Mouse (Mus musculus): ENCODE data around the gene Thoc3. TPM values are rescaled to one million over a fixed set of nuclear protein-coding genes. Genes with fewer than 3 reads are reported as not detected.

The Thoc3 gene
- polyA plus RNA-seq, 1 experiment from 2014 or later, result 117 TPM

DNA sequence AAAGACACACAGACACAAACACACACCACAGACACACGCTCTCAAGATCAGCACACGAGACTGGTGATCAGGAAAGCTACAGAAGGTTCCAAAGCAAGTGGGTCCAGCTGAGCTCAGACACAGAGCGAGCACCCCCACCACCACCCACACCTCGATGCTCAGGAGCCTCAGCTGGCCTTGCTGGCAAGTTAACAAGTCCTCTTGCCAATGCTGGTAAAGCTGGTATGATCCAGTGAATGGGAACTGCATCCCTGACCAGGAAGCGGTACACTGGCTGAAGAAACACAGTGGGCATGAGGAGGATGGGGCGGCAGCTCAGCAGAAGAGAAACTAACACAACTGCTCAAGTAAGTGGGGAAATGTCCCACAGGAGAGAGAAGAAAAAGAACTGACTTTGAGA, 22.7 kb upstream of the Thoc3 start:
- no peaks in the 10 kb centered on the region for H3K27me3 ChIP-seq (replicated peaks; ENCODE audit: control insufficient read depth, insufficient read depth, low read length)
- H3K27ac ChIP-seq (ENCODE audit: low read depth, low read length), result no peak overlapping the region
- H3K9ac ChIP-seq (ENCODE audit: low read length), result no peak overlapping the region
- 79% methylated on average over 6 of the region's 6 CpGs for WGBS
- ATAC-seq, result no peak
- no peaks in the 10 kb centered on the region for H3K36me3 ChIP-seq (ENCODE audit: control insufficient read depth, insufficient read depth, low read length)
- DNase-seq (ENCODE audit: low spot score), result no peak
- no peak overlapping the region for H3K4me2 ChIP-seq (ENCODE audit: low read length)
- no peak overlapping the region for H3K4me3 ChIP-seq (ENCODE audit: low read depth, low read length)
- no peaks in the 10 kb centered on the region for H3K4me1 ChIP-seq (ENCODE audit: control insufficient read depth, insufficient read depth, low read length)
- no peaks in the 10 kb centered on the region for H3K9me3 ChIP-seq (replicated peaks; ENCODE audit: control insufficient read depth, low read length)

DNA sequence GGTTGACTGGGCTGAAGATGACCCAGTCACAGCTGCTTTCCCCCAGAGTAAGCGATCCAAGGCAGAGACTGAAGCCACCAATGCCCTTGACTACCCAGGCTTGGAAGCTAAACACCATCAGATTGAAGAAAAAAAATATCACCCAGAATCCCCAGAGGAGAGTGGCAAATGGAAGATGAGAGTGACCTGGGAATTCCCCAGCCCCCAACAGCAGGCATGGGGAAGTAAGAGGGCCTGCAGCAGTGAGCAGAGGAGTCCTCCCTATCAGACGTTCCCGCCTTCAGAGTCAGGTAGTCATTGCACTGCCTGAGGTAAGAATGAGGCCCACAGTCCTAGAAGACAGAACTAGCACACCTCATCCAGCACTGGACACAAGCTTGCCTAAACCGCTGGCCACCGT, 21.8 kb upstream of the Thoc3 start:
- no peak overlapping the region for H3K4me2 ChIP-seq (ENCODE audit: low read length)

DNA sequence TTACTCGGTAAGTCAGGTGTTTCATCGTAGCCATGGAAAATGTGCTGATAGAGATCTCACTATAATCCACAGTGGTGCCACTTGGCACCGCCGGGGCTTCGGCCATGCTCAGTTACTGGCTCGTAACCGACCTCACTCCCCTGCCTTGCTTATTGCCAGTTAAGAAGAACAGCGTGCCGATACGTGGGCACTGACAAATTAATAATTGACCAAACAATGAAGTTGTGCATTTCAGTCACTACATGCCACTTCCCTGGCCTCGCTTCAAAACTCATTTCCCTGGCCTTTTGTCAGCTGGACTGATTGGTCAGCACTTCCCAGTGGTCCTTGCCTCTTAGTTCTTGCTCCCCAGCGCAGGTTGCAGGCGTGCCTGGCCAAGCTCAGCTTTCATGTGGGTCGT, 12.8 kb upstream of the Thoc3 start:
- no peaks in the 10 kb centered on the region for H3K9me3 ChIP-seq (replicated peaks; ENCODE audit: control insufficient read depth, low read length)
- H3K4me1 ChIP-seq (ENCODE audit: control insufficient read depth, insufficient read depth, low read length), result no peaks in the 10 kb centered on the region
- H3K9ac ChIP-seq (ENCODE audit: low read length), result no peak overlapping the region
- WGBS, result 87% methylated on average over 14 of the region's 14 CpGs
- no peaks in the 10 kb centered on the region for H3K36me3 ChIP-seq (ENCODE audit: control insufficient read depth, insufficient read depth, low read length)
- H3K27ac ChIP-seq (ENCODE audit: low read depth, low read length), result no peak overlapping the region
- H3K4me2 ChIP-seq (ENCODE audit: low read length), result no peak overlapping the region
- DNase-seq (ENCODE audit: low spot score) (no peak), ATAC-seq (no peak)
- H3K4me3 ChIP-seq (ENCODE audit: low read depth, low read length), result no peak overlapping the region
- no peaks in the 10 kb centered on the region for H3K27me3 ChIP-seq (replicated peaks; ENCODE audit: control insufficient read depth, insufficient read depth, low read length)

More for the DNA sequence above, 21.8 kb upstream of the Thoc3 start:
- 85% methylated on average over 5 of the region's 5 CpGs for WGBS
- Histone ChIP-seq H3K4me3 (ENCODE audit: low read depth, low read length) (no peak overlapping the region), H3K4me1 (ENCODE audit: control insufficient read depth, insufficient read depth, low read length) (no peaks in the 10 kb centered on the region), H3K27ac (ENCODE audit: low read depth, low read length) (no peak overlapping the region), H3K9ac (ENCODE audit: low read length) (no peak overlapping the region), H3K27me3 (replicated peaks; ENCODE audit: control insufficient read depth, insufficient read depth, low read length) (no peaks in the 10 kb centered on the region), H3K9me3 (replicated peaks; ENCODE audit: control insufficient read depth, low read length) (no peaks in the 10 kb centered on the region), H3K36me3 (ENCODE audit: control insufficient read depth, insufficient read depth, low read length) (no peaks in the 10 kb centered on the region)
- no peak for ATAC-seq
- DNase-seq (ENCODE audit: low spot score), result no peak

DNA sequence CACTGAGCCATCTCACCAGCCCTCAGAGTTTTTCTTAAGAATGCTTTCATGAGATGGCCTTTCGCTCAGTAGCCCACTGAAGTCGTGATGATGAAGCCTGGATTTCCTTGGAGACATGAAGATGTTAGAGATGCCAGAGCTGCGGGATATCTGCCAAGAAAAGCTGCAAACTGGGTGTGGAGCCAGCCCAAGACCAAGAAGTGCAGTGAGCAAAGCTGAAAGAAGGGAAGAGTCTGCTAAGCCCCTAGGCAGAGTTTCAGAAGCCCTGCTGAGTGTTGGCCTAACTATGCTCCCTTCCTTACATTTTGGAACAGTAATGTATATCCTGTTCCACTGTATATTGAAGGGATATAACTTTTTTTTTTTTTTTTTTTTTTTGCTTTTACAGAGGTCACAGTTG, 10.6 kb upstream of the Thoc3 start:
- WGBS, result 62% methylated on average over 3 of the region's 3 CpGs
- Histone ChIP-seq H3K9ac (ENCODE audit: low read length) (no peak overlapping the region), H3K27me3 (replicated peaks; ENCODE audit: control insufficient read depth, insufficient read depth, low read length) (no peaks in the 10 kb centered on the region), H3K27ac (ENCODE audit: low read depth, low read length) (no peak overlapping the region), H3K4me2 (ENCODE audit: low read length) (no peak overlapping the region), H3K36me3 (ENCODE audit: control insufficient read depth, insufficient read depth, low read length) (no peaks in the 10 kb centered on the region), H3K4me1 (ENCODE audit: control insufficient read depth, insufficient read depth, low read length) (no peaks in the 10 kb centered on the region), H3K9me3 (replicated peaks; ENCODE audit: control insufficient read depth, low read length) (no peaks in the 10 kb centered on the region), H3K4me3 (ENCODE audit: low read depth, low read length) (no peak overlapping the region)
- DNase-seq (ENCODE audit: low spot score) (peak; percentile 41), ATAC-seq (no peak)

DNA sequence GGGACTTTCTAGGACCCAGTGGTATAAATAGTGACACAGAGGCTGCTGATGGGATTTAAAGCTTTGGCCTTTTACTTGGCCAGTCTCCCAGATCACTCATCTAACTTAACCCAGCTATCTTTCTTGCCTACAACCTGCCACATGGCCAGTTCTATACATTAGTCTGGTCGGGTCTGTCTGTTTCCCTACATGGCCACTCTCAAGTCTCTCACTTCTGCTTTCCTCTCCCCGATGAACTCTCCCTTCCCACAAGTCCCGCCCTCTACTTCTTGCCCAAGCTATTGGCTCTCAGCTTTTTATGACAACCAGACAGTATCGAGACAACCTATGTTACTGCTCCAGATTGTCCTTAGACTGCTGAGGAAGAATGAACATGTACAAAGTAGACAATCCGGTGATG, 7.1 kb upstream of the Thoc3 start:
- Histone ChIP-seq H3K36me3 (ENCODE audit: control insufficient read depth, insufficient read depth, low read length) (no peaks in the 10 kb centered on the region), H3K27ac (ENCODE audit: low read depth, low read length) (no peak overlapping the region), H3K4me2 (ENCODE audit: low read length) (no peak overlapping the region), H3K9ac (ENCODE audit: low read length) (no peak overlapping the region), H3K4me3 (ENCODE audit: low read depth, low read length) (no peak overlapping the region), H3K27me3 (replicated peaks; ENCODE audit: control insufficient read depth, insufficient read depth, low read length) (no peaks in the 10 kb centered on the region), H3K9me3 (replicated peaks; ENCODE audit: control insufficient read depth, low read length) (no peaks in the 10 kb centered on the region), H3K4me1 (ENCODE audit: control insufficient read depth, insufficient read depth, low read length) (no peaks in the 10 kb centered on the region)
- ATAC-seq (no peak), DNase-seq (ENCODE audit: low spot score) (no peak)
- WGBS, result 81% methylated on average over 5 of the region's 5 CpGs

DNA sequence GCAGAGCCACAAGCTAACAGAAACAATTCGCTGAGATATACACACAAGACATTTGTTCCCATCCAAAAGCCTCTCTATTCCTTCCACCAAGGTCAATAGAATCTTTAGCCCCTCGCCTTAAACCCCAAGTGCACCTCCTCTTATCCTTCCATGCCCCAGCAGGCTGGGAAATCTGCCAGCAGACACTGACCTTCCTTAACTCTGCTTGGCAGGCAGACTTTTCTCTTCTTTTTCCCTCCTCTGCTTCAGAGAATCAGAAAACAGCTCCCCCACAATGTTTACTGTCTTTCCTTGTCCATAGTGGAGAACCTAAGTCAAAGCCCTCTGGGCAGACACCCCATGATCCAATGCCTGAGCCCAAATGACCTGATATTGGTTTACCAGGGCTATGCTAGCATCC, 6.3 kb upstream of the Thoc3 start:
- DNase-seq (ENCODE audit: low spot score), result no peak
- 69% methylated on average over 2 of the region's 2 CpGs for WGBS

DNA sequence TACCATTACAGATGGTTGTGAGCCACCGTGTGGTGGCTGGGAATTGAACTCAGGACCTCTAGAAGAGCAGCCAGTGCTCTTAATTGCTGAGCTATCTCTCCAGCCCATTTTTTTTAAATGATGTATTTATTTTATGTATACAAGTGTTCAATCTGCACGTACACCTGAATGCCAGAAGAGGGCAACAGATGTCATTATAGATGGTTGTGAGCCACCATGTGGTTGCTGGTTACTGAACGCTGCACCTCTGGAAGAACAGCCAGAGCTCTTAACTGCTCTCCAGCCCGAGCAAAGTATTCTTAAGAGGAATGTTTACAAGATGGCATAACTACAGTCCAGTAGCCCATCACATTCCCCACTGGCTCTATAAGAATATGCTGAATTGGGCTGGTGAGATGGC, 3.3 kb upstream of the Thoc3 start:
- ATAC-seq (no peak), DNase-seq (ENCODE audit: low spot score) (no peak)
- peaks cover 4% of the 10 kb centered on the region; the same call in 1 of the 2 replicates for H3K36me3 ChIP-seq (ENCODE audit: control insufficient read depth, insufficient read depth, low read length)
- no peak overlapping the region for H3K4me3 ChIP-seq (ENCODE audit: low read depth, low read length)
- no peak overlapping the region for H3K9ac ChIP-seq (ENCODE audit: low read length)
- H3K27me3 ChIP-seq (replicated peaks; ENCODE audit: control insufficient read depth, insufficient read depth, low read length), result no peaks in the 10 kb centered on the region
- H3K4me1 ChIP-seq (ENCODE audit: control insufficient read depth, insufficient read depth, low read length), result peaks cover 9% of the 10 kb centered on the region
- WGBS, result 83% methylated on average over 4 of the region's 4 CpGs
- H3K4me2 ChIP-seq (ENCODE audit: low read length), result no peak overlapping the region
- H3K27ac ChIP-seq (ENCODE audit: low read depth, low read length), result no peak overlapping the region
- H3K9me3 ChIP-seq (replicated peaks; ENCODE audit: control insufficient read depth, low read length), result no peaks in the 10 kb centered on the region

More for the DNA sequence above, 6.3 kb upstream of the Thoc3 start:
- H3K4me3 ChIP-seq (ENCODE audit: low read depth, low read length), result no peak overlapping the region
- no peaks in the 10 kb centered on the region for H3K36me3 ChIP-seq (ENCODE audit: control insufficient read depth, insufficient read depth, low read length)
- H3K4me1 ChIP-seq (ENCODE audit: control insufficient read depth, insufficient read depth, low read length), result no peaks in the 10 kb centered on the region
- no peak overlapping the region for H3K4me2 ChIP-seq (ENCODE audit: low read length)
- H3K9me3 ChIP-seq (replicated peaks; ENCODE audit: control insufficient read depth, low read length), result no peaks in the 10 kb centered on the region
- no peak overlapping the region for H3K27ac ChIP-seq (ENCODE audit: low read depth, low read length)
- H3K9ac ChIP-seq (ENCODE audit: low read length), result no peak overlapping the region
- no peaks in the 10 kb centered on the region for H3K27me3 ChIP-seq (replicated peaks; ENCODE audit: control insufficient read depth, insufficient read depth, low read length)
- no peak for ATAC-seq

DNA sequence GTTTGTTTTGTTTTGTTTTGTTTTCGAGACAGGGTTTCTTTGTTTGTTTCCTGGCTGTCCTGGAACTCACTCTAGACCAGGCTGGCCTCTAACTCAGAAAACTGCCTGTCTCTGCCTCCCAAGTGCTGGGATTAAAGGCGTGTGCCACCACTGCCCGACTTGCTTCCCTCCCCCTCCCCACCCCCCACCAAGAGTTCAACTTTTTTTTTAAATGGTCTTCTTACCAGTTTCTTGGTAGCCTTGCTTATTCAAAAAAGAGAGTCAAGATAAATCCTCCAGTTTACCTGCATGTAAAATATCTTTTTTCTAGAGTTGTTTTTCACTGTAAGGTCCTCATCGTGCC, 334 bp upstream of the Thoc3 start:
- ATAC-seq (peak; percentile 79), DNase-seq (ENCODE audit: low spot score) (no peak)
- Histone ChIP-seq H3K4me3 (ENCODE audit: low read depth, low read length) (peak overlapping the region; percentile 84), H3K4me1 (ENCODE audit: control insufficient read depth, insufficient read depth, low read length) (peaks cover 9% of the 10 kb centered on the region), H3K27me3 (replicated peaks; ENCODE audit: control insufficient read depth, insufficient read depth, low read length) (no peaks in the 10 kb centered on the region), H3K27ac (ENCODE audit: low read depth, low read length) (no peak overlapping the region), H3K9ac (ENCODE audit: low read length) (no peak overlapping the region), H3K4me2 (ENCODE audit: low read length) (peak overlapping the region; percentile 87), H3K9me3 (replicated peaks; ENCODE audit: control insufficient read depth, low read length) (no peaks in the 10 kb centered on the region), H3K36me3 (ENCODE audit: control insufficient read depth, insufficient read depth, low read length) (peaks cover 33% of the 10 kb centered on the region)
- 20% methylated on average over 4 of the region's 4 CpGs for WGBS

DNA sequence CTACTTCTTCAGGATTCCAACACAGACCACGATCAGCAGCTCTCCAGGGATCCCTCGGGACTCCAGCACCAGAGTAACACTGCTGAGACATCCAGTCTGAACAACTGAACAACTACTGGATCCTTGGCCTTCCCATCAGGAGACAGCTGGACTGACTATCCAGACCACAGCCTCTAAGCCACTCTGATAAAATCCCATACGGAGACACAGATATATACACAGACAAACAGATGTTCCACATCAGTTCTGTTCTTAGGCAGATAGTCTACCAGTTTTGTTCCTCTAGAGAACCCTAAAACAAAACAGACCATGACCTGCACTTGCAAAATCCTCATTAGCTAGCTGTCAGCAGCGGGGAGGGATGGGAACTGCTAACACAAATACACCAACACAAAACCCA, 9.4 kb downstream of the Thoc3 start:
- Histone ChIP-seq H3K9me3 (replicated peaks; ENCODE audit: control insufficient read depth, low read length) (0 out of 2 replicates have a peak, but pooled peaks cover 2% of the 10 kb centered on the region), H3K36me3 (ENCODE audit: control insufficient read depth, insufficient read depth, low read length) (peaks cover 84% of the 10 kb centered on the region), H3K4me1 (ENCODE audit: control insufficient read depth, insufficient read depth, low read length) (no peaks in the 10 kb centered on the region), H3K4me3 (ENCODE audit: low read depth, low read length) (no peak overlapping the region), H3K27me3 (replicated peaks; ENCODE audit: control insufficient read depth, insufficient read depth, low read length) (no peaks in the 10 kb centered on the region), H3K9ac (ENCODE audit: low read length) (no peak overlapping the region), H3K4me2 (ENCODE audit: low read length) (no peak overlapping the region), H3K27ac (ENCODE audit: low read depth, low read length) (no peak overlapping the region)
- DNase-seq (ENCODE audit: low spot score), result no peak
- no peak for ATAC-seq
- WGBS, result 92% methylated on average over 4 of the region's 4 CpGs
